Mouse (Mus musculus) intestine, embryonic 14.5 days (tissue): ENCODE results near the gene Rras. TPM values are rescaled to one million over a fixed set of nuclear protein-coding genes. Genes with fewer than 3 reads are reported as not detected.

Experiments
- ATAC-seq: fragments of 200-750 bp; cut with Nextera tagmentation; replicated peaks from 2 replicates; pipeline ENCODE4 v1.8.0; 2017; ENCODE audit warnings: low read depth, moderate number of reproducible peaks, moderate TSS enrichment, moderate library complexity; ENCODE audit not compliant: low FRiP score, low TSS enrichment
- DNase-seq: peaks from one replicate; pipeline ENCODE4 v3.0.0-alpha.2; 2018; ENCODE audit warnings: low spot score
- H3K27ac ChIP-seq: fragments of 300-500 bp; sonication (generic); 2 replicates; pipeline ENCODE4 v1.5.1; 2014; ENCODE audit warnings: low read depth, mild to moderate bottlenecking, control low read depth
- H3K27me3 ChIP-seq: fragments of 300-500 bp; sonication (generic); replicated peaks from 2 replicates; pipeline ENCODE4 v1.6.1; 2014; ENCODE audit warnings: low read length, control low read depth; ENCODE audit not compliant: control insufficient read depth, insufficient read depth
- H3K36me3 ChIP-seq: fragments of 300-500 bp; sonication (generic); 2 replicates; pipeline ENCODE4 v1.6.1; 2014; ENCODE audit warnings: low read length, control low read depth; ENCODE audit not compliant: control insufficient read depth, insufficient read depth
- H3K4me1 ChIP-seq: fragments of 300-500 bp; sonication (generic); replicated peaks from 2 replicates; pipeline ENCODE4 v1.6.1; 2014; ENCODE audit warnings: low read length, control low read depth, mixed read lengths; ENCODE audit not compliant: control insufficient read depth, insufficient read depth
- H3K4me2 ChIP-seq: fragments of 300-500 bp; sonication (generic); 2 replicates; pipeline ENCODE4 v1.6.1; 2014; ENCODE audit warnings: low read length
- H3K4me3 ChIP-seq: fragments of 300-500 bp; sonication (generic); 2 replicates; pipeline ENCODE4 v1.5.1; 2014; ENCODE audit warnings: low read depth, low read length, control low read depth, mixed read lengths
- H3K9ac ChIP-seq: fragments of 300-500 bp; sonication (generic); 2 replicates; pipeline ENCODE4 v1.6.1; 2014; ENCODE audit warnings: mild to moderate bottlenecking, low read length
- H3K9me3 ChIP-seq: fragments of 300-500 bp; sonication (generic); 2 replicates; pipeline ENCODE4 v1.6.1; 2016; ENCODE audit warnings: low read length, control low read depth; ENCODE audit not compliant: control insufficient read depth
- WGBS: fragments of 180-500 bp; shearing (Covaris S2); extraction: QIAGEN DNeasy Blood & Tissue Kit; methylation state at CpG from one replicate; pipeline ENCODE4 v1.1.7; 2014; 5-methylcytosine and 5-hydroxymethylcytosine counted together
- polyA plus RNA-seq: library from polyadenylated mRNA; unstranded; fragments of >200 nt; fragmentation: Nextera tagmentation; extraction: Ambion mirVana; gene quantifications from 2 replicates; pipeline ENCODE4 v1.2.1, GENCODE M21; 2014

The Rras gene
- polyA plus RNA-seq, 1 experiment from 2014 or later: 69.1 TPM

DNA sequence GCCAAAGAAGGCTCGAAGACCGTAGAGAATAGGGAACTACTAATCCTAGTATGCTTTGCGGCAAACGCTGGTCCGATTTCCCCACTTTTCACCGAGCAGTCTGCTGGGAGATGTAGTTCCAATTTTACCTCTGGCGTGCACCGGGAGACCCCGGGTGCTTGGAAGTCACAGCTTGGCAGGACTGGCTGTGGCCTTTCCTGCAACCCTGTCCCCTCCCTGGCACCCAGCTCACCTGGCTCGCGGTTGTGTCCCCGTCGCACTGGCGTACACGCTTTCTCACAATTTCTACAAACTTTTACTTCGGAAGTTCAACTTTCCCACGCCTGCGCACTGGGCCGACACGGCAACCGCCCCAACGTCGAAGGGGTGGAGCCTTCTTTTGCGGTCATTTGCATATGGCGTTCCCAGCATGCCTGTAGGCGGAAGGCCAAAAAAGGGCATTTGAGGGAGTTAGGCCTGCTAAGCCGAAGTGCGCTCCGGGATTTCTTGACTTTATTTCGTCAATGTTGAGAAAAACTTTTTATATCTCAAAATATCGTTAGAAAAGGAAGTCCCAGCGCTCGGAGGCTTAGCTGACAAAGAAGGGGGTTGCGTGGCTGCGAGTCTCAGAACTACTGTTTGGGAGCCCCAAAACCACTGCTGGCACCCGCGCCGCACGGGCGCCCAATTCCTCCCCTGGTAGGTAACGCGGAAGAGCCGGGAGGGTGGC, 20.4 kb upstream of the Rras start, which contains the start of gene Irf3:
Gene Irf3, plus strand, starts transcription at position 418 of the 709 bp plus-strand sequence.
- H3K27me3 ChIP-seq: no peaks in the 10 kb centered on the region
- H3K4me1 ChIP-seq: peaks cover 18% of the 10 kb centered on the region
- DNase-seq (peak; percentile 98), ATAC-seq (peak; percentile 89)
- peak within 1 kb of the TSS; percentile 96 for H3K4me2 ChIP-seq
- no peaks in the 10 kb centered on the region for H3K9me3 ChIP-seq
- H3K36me3 ChIP-seq: peaks cover 63% of the 10 kb centered on the region
- H3K9ac ChIP-seq: peak within 1 kb of the TSS; percentile 86
- peak within 1 kb of the TSS; percentile 84 for H3K4me3 ChIP-seq
- under 1% methylated on average over 43 of the region's 43 CpGs for WGBS
- H3K27ac ChIP-seq: peak within 1 kb of the TSS; percentile 86

DNA sequence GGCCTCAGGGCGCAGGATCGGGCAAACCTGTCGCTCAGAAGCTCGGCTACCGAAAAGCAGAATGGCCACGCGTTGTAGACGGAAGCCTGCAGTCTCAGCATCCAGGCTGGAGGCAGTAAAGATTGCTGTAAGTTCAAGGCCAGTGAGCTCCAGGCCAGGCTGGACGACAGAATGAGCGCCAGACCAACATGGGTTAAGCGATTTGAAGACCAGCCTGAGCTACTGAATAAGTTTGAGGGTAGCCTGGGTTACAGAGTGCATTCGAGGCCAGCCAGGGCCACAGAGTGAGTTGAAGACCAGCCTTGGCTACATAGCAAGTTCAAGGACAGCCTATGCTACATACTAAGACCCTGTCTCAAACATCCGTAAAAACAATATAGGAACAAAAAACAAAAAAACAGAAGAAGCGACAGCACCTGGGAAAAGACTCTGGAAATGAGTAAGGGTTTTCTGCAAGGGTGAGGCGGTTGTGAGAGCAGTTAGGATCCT, 19.8 kb upstream of the Rras start:
- Histone ChIP-seq H3K27ac (peak overlapping the region; percentile 86), H3K9me3 (no peaks in the 10 kb centered on the region), H3K27me3 (no peaks in the 10 kb centered on the region), H3K9ac (peak overlapping the region; percentile 86), H3K4me1 (peaks cover 18% of the 10 kb centered on the region), H3K4me2 (peak overlapping the region; percentile 96), H3K4me3 (peak overlapping the region; percentile 84), H3K36me3 (peaks cover 65% of the 10 kb centered on the region)
- DNase-seq: no peak
- ATAC-seq: peak; percentile 4; the same call in 1 of the 2 replicates
- WGBS: 4% methylated on average over 15 of the region's 15 CpGs

DNA sequence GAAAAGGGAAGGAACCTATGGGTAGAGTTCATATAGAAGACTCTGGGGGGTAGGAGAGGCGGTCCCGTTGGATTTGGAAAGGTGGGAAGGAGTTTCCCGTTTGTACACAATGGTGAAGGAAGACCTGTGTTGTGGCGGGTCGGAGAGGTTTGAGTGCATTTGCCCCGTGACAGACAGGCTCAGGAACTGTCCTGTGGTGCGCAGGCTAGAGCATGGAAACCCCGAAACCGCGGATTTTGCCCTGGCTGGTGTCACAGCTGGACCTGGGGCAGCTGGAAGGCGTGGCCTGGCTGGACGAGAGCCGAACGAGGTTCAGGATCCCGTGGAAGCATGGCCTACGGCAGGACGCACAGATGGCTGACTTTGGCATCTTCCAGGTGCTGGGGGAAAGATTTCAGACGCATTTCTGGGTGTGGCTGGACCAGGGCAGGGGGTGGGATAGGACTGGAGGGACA, 19.2 kb upstream of the Rras start, which contains the start of gene Bcl2l12:
Gene Bcl2l12, minus strand, starts transcription at position 212 of the 455 bp plus-strand sequence.
- peaks cover 65% of the 10 kb centered on the region for H3K36me3 ChIP-seq
- H3K4me2 ChIP-seq: peak within 1 kb of the TSS; percentile 96
- no peak for ATAC-seq
- H3K4me1 ChIP-seq: peaks cover 18% of the 10 kb centered on the region
- peak within 1 kb of the TSS; percentile 84 for H3K4me3 ChIP-seq
- H3K27ac ChIP-seq: peak within 1 kb of the TSS; percentile 86
- H3K27me3 ChIP-seq: no peaks in the 10 kb centered on the region
- no peaks in the 10 kb centered on the region for H3K9me3 ChIP-seq
- peak within 1 kb of the TSS; percentile 86 for H3K9ac ChIP-seq
- WGBS: 5% methylated on average over 18 of the region's 18 CpGs
- peak; percentile 71 for DNase-seq

DNA sequence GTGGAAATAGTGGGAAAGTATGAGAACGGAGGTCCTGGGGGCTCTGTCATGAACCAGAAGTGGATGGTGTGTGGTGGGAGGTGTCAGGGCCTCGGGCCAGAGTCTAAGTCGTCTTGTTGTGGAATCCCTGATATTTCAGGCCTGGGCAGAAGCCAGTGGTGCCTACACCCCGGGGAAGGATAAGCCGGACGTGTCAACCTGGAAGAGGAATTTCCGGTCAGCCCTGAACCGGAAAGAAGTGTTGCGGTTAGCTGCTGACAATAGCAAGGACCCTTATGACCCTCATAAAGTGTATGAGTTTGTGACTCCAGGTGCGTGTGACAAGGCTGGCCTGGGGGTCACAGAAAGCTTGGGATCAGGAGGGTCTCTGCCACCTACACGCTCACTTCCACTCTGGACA, 18.0 kb upstream of the Rras start:
- 75% methylated on average over 11 of the region's 11 CpGs for WGBS
- no peak for DNase-seq
- Histone ChIP-seq H3K9me3 (no peaks in the 10 kb centered on the region), H3K4me1 (peaks cover 18% of the 10 kb centered on the region), H3K36me3 (peaks cover 67% of the 10 kb centered on the region), H3K27ac (no peak overlapping the region), H3K4me2 (0 out of 2 replicates have a peak overlapping the region, but pooled peaks have one; percentile 96), H3K4me3 (no peak overlapping the region), H3K9ac (no peak overlapping the region), H3K27me3 (no peaks in the 10 kb centered on the region)
- no peak for ATAC-seq

DNA sequence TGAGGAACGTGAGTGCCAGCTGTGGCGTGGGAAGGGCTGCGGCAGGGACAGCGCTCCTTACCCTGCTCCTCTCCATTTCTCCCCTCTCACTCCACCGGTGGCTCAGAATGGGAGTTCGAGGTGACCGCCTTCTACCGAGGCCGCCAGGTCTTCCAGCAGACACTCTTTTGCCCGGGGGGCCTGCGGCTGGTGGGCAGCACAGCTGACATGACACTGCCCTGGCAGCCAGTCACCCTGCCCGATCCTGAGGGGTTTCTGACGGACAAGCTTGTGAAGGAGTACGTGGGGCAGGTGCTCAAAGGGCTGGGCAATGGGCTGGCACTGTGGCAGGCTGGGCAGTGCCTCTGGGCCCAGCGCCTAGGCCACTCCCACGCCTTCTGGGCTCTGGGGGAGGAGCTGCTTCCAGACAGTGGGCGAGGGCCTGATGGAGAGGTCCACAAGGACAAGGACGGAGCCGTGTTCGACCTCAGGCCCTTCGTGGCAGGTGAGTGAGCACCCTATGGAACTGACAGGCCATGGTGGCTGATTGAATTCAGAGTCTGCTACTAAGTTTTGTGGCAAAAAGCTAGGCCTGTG, 17.1 kb upstream of the Rras start:
- H3K4me3 ChIP-seq: no peak overlapping the region
- no peak overlapping the region for H3K27ac ChIP-seq
- ATAC-seq (no peak), DNase-seq (no peak)
- peaks cover 18% of the 10 kb centered on the region for H3K4me1 ChIP-seq
- peaks cover 67% of the 10 kb centered on the region for H3K36me3 ChIP-seq
- H3K9ac ChIP-seq: no peak overlapping the region
- 84% methylated on average over 21 of the region's 21 CpGs for WGBS
- no peaks in the 10 kb centered on the region for H3K27me3 ChIP-seq
- H3K9me3 ChIP-seq: no peaks in the 10 kb centered on the region
- no peak overlapping the region for H3K4me2 ChIP-seq

DNA sequence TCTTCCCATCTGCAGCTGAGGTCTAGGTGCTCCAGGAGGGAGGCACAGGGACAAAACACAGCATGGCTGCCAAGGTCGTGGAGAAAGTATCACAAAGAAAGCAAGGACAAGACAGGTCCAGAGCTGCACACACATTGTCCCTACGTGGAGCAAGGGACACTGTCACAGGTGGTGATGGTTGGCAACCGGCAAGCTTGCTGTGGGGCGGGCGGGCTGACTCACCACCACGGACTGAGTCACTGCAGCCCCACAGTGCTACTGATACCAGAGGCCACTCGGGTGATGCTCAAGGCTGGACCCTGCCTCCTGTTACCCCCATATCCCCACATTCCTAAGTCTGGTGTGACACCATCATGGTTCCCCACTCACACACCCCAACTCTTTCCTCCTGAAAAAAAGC, 15.3 kb upstream of the Rras start:
- Histone ChIP-seq H3K9ac (no peak overlapping the region), H3K27ac (no peak overlapping the region), H3K9me3 (no peaks in the 10 kb centered on the region), H3K4me3 (no peak overlapping the region), H3K36me3 (peaks cover 83% of the 10 kb centered on the region), H3K27me3 (no peaks in the 10 kb centered on the region), H3K4me1 (peaks cover 7% of the 10 kb centered on the region; the same call in 1 of the 2 replicates), H3K4me2 (no peak overlapping the region)
- no peak for DNase-seq
- no peak for ATAC-seq
- WGBS: 79% methylated on average over 7 of the region's 7 CpGs

DNA sequence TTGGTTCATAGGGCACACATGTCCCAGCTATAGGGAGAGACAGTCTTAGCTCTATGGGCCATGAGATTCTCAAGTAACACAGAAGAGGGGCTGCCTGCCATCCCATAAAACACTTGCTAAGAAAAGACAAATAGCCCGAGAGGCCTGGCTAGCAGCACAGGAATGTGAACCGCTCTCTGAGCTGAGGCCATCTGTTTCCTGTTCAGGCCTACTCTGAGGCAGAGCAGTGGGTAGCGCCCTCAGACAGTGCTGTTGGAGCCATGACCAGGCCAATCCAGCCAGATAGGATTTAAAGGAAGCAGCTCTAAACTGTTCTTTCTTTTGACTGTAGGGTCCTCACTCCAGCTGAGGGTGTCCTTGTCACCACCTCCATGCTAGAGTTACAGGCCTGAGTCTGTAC, 13.2 kb upstream of the Rras start:
- ATAC-seq: no peak
- Histone ChIP-seq H3K4me3 (no peak overlapping the region), H3K4me2 (no peak overlapping the region), H3K36me3 (peaks cover 99% of the 10 kb centered on the region), H3K27ac (no peak overlapping the region), H3K9me3 (no peaks in the 10 kb centered on the region), H3K9ac (no peak overlapping the region), H3K4me1 (peaks cover 3% of the 10 kb centered on the region; the same call in 1 of the 2 replicates), H3K27me3 (no peaks in the 10 kb centered on the region)
- 37% methylated on average over 3 of the region's 3 CpGs for WGBS
- DNase-seq: no peak

DNA sequence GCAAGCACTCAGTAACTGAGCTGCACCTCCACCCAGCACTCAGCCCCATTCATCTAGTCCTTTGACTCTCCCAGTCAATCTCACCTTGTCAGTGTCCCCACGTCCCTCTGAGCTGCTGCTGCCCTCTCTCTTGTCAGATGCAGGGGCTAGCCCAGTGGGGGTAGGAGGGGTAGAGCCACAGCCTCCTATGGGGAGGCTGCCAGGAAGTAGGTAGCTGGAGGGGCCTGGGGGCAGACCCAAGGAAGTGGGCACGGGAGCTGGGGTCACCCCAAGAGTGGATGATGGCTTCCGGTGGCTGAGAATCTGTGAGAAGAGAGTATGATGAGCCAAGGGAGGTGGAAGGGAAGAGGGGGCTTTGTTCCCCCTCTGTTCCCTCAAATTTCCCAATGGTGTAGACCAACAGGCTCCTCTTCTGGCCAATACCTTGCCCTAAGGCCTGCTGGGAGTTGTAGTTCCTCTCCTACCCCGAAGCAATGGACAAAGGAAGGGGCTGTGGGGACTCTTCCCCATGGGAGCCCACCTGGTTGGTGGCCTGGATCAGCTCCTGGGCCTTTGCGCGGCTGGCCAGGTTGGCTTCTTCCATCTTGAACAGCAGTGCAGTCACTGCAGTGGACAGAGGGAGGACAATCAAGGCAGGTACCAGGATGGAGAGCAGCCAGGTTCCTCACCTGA, 12.3 kb upstream of the Rras start:
- H3K27ac ChIP-seq: no peak overlapping the region
- H3K36me3 ChIP-seq: peaks cover 99% of the 10 kb centered on the region
- 85% methylated on average over 6 of the region's 6 CpGs for WGBS
- no peak overlapping the region for H3K4me3 ChIP-seq
- no peak overlapping the region for H3K4me2 ChIP-seq
- no peaks in the 10 kb centered on the region for H3K4me1 ChIP-seq
- H3K9me3 ChIP-seq: no peaks in the 10 kb centered on the region
- no peak overlapping the region for H3K9ac ChIP-seq
- DNase-seq (no peak), ATAC-seq (no peak)
- no peaks in the 10 kb centered on the region for H3K27me3 ChIP-seq
